Mouse (Mus musculus): ENCODE measurements around the gene Neil1.
A peak's percentile ranks its signal among the peaks of the same experiment; 100 is the strongest.

Neil1 gene

GRCm38 (mm10) chr9:57148144-57148878 lies at the start of gene Neil1:
TSS of gene Neil1 (minus strand) at chr9:57148305.
- peak; percentile 93 to 97 for DNase-seq (ENCODE audit: low spot score in 2 of 2)

- no peak for DNase-seq (ENCODE audit: low spot score in 2 of 2)
Observed at GRCm38 (mm10) chr9:57197414-57197813, 49.3 kb upstream of the Neil1 start.

GRCm38 (mm10) chr9:57196708-57197107 lies 48.6 kb upstream of the Neil1 start:
- DNase-seq (ENCODE audit: low spot score in 2 of 2): no peak

- no peak for DNase-seq (ENCODE audit: low spot score in 2 of 2)
Observed at GRCm38 (mm10) chr9:57168411-57168810, 20.3 kb upstream of the Neil1 start.

GRCm38 (mm10) chr9:57166173-57166572 lies 18.1 kb upstream of the Neil1 start:
- DNase-seq (ENCODE audit: low spot score in 2 of 2): no peak

GRCm38 (mm10) chr9:57163137-57163536 lies 15.0 kb upstream of the Neil1 start:
- no peak for DNase-seq (ENCODE audit: low spot score in 2 of 2)

- no peak for DNase-seq (ENCODE audit: low spot score in 2 of 2)
Observed at GRCm38 (mm10) chr9:57162496-57162895, 14.4 kb upstream of the Neil1 start.

- DNase-seq (ENCODE audit: low spot score in 2 of 2): no peak
Observed at GRCm38 (mm10) chr9:57158506-57158905, 10.4 kb upstream of the Neil1 start.

- DNase-seq (ENCODE audit: low spot score in 2 of 2): peak; percentile 96 to 98
Observed at GRCm38 (mm10) chr9:57158013-57158470, 9.9 kb upstream of the Neil1 start, which contains the start of gene Commd4. TSS of gene Commd4 (minus strand) at chr9:57158331.

GRCm38 (mm10) chr9:57157499-57157898 lies 9.4 kb upstream of the Neil1 start:
- no peak for DNase-seq (ENCODE audit: low spot score in 2 of 2)

GRCm38 (mm10) chr9:57156823-57157222 lies 8.7 kb upstream of the Neil1 start:
- DNase-seq (ENCODE audit: low spot score in 2 of 2): no peak

GRCm38 (mm10) chr9:57156383-57156782 lies 8.3 kb upstream of the Neil1 start:
- no peak for DNase-seq (ENCODE audit: low spot score in 2 of 2)

- DNase-seq (ENCODE audit: low spot score in 2 of 2): no peak
Observed at GRCm38 (mm10) chr9:57152331-57152730, 4.2 kb upstream of the Neil1 start.

- no peak for DNase-seq (ENCODE audit: low spot score in 2 of 2)
Observed at GRCm38 (mm10) chr9:57150192-57150591, 2.1 kb upstream of the Neil1 start.

GRCm38 (mm10) chr9:57149021-57149420 lies 916 bp upstream of the Neil1 start:
- no peak for DNase-seq (ENCODE audit: low spot score in 2 of 2)

GRCm38 (mm10) chr9:57147205-57148143 lies 631 bp downstream of the Neil1 start:
- peak in 1 of 2 experiments; percentile 31 for DNase-seq (ENCODE audit: low spot score in 2 of 2)

GRCm38 (mm10) chr9:57146451-57147066 lies 1.5 kb downstream of the Neil1 start:
- DNase-seq (ENCODE audit: low spot score in 2 of 2): no peak

GRCm38 (mm10) chr9:57144830-57145229 lies 3.3 kb downstream of the Neil1 start:
- DNase-seq (ENCODE audit: low spot score in 2 of 2): no peak

GRCm38 (mm10) chr9:57143212-57143611 lies 4.9 kb downstream of the Neil1 start:
- no peak for DNase-seq (ENCODE audit: low spot score in 2 of 2)

- DNase-seq (ENCODE audit: low spot score in 2 of 2): no peak
Observed at GRCm38 (mm10) chr9:57141417-57142353, 6.4 kb downstream of the Neil1 start.

GRCm38 (mm10) chr9:57139571-57139970 lies 8.5 kb downstream of the Neil1 start:
- DNase-seq (ENCODE audit: low spot score in 2 of 2): no peak

All from right cerebral cortex, postnatal 10 days (tissue).